Mouse (Mus musculus) embryonic fibroblast, embryonic 13.5 days (primary cell): ENCODE measurements around the gene Arhgap28.

Source experiments
- CTCF ChIP-seq: IDR thresholded peaks from 2 replicates; pipeline ENCODE4 v1.5.1; 2011; ENCODE audit warnings: mild to moderate bottlenecking, control low read depth, low read length, moderate library complexity, borderline replicate concordance; ENCODE audit not compliant: insufficient read depth
- POLR2A ChIP-seq: IDR thresholded peaks from 2 replicates; pipeline ENCODE4 v1.6.1; 2011; ENCODE audit warnings: low read depth, mild to moderate bottlenecking, control low read depth, low read length, moderate library complexity

DNA sequence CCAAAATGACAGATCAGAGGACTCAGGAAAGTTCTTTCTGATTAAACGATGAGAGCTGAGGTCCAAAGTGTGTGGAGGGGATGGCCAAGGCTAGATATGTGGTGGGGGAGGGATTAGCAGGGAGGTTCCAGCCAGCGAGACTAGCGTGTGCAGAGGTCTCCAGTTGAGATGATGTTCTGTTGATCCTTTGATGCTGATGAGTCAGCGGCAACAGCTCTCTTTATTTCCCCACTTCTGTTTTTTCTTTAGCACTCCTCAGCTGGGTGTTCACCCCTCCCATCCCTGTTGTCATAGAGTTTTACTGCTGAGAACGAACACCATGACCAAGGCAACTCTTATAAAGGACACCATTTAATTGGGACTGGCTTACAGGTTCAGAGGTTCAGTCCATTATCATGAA, 25.6 kb upstream of the Arhgap28 start:
- no peak for TF ChIP-seq POLR2A
- no peak for TF ChIP-seq CTCF
